Mouse (Mus musculus): ENCODE measurements at regions not wholly inside any gene's neighbourhood (a gene's known extent, or its start where the extent isn't known, plus 50 kb on each side); places are given as distances from the start of the nearest gene placed in this dataset.

GRCm38 (mm10) chr15:97188545-97188944 is 58.4 kb upstream of the Pced1b start:
- H3K4me2 ChIP-seq (ENCODE audit: low read depth, low read length) = no peak overlapping the region
- 69% methylated on average over 17 of the region's 17 CpGs for WGBS
- ATAC-seq (ENCODE audit: low read depth) = no peak

GRCm38 (mm10) chr15:97187831-97188230 is 59.1 kb upstream of the Pced1b start:
- WGBS = 39% methylated on average over 3 of the region's 3 CpGs
- Histone ChIP-seq H3K27ac (ENCODE audit: low read depth, low read length) (no peak overlapping the region), H3K4me2 (ENCODE audit: low read depth, low read length) (no peak overlapping the region), H3K4me1 (ENCODE audit: control insufficient read depth, insufficient read depth, low read length) (no peaks in the 10 kb centered on the region), H3K9ac (replicated peaks; ENCODE audit: low read depth, low read length) (no peak overlapping the region), H3K27me3 (ENCODE audit: control insufficient read depth, insufficient read depth, low read length) (no peaks in the 10 kb centered on the region), H3K36me3 (ENCODE audit: control insufficient read depth, insufficient read depth, low read length) (no peaks in the 10 kb centered on the region), H3K9me3 (ENCODE audit: control insufficient read depth, low read length) (no peaks in the 10 kb centered on the region), H3K4me3 (ENCODE audit: low read depth, low read length) (no peak overlapping the region)
- ATAC-seq (ENCODE audit: low read depth) = no peak

More at GRCm38 (mm10) chr15:97188545-97188944, 58.4 kb upstream of the Pced1b start:
- Histone ChIP-seq H3K9me3 (ENCODE audit: control insufficient read depth, low read length) (no peaks in the 10 kb centered on the region), H3K36me3 (ENCODE audit: control insufficient read depth, insufficient read depth, low read length) (no peaks in the 10 kb centered on the region), H3K9ac (replicated peaks; ENCODE audit: low read depth, low read length) (no peak overlapping the region), H3K4me1 (ENCODE audit: control insufficient read depth, insufficient read depth, low read length) (no peaks in the 10 kb centered on the region), H3K4me3 (ENCODE audit: low read depth, low read length) (no peak overlapping the region), H3K27me3 (ENCODE audit: control insufficient read depth, insufficient read depth, low read length) (no peaks in the 10 kb centered on the region), H3K27ac (ENCODE audit: low read depth, low read length) (no peak overlapping the region)

- H3K9ac ChIP-seq (replicated peaks; ENCODE audit: low read depth, low read length) = no peak overlapping the region
- no peak overlapping the region for H3K27ac ChIP-seq (ENCODE audit: low read depth, low read length)
- H3K9me3 ChIP-seq (ENCODE audit: control insufficient read depth, low read length) = no peaks in the 10 kb centered on the region
- H3K4me2 ChIP-seq (ENCODE audit: low read depth, low read length) = no peak overlapping the region
- H3K4me1 ChIP-seq (ENCODE audit: control insufficient read depth, insufficient read depth, low read length) = no peaks in the 10 kb centered on the region
- no peak for ATAC-seq (ENCODE audit: low read depth)
- H3K4me3 ChIP-seq (ENCODE audit: low read depth, low read length) = no peak overlapping the region
- WGBS = 79% methylated on average over 8 of the region's 8 CpGs
- no peaks in the 10 kb centered on the region for H3K36me3 ChIP-seq (ENCODE audit: control insufficient read depth, insufficient read depth, low read length)
- H3K27me3 ChIP-seq (ENCODE audit: control insufficient read depth, insufficient read depth, low read length) = no peaks in the 10 kb centered on the region
Measured at GRCm38 (mm10) chr15:97186034-97186433, 60.9 kb upstream of the Pced1b start.

GRCm38 (mm10) chr15:97182617-97183038 is 64.3 kb upstream of the Pced1b start:
- ATAC-seq (ENCODE audit: low read depth) = peak; percentile 46

DNA sequence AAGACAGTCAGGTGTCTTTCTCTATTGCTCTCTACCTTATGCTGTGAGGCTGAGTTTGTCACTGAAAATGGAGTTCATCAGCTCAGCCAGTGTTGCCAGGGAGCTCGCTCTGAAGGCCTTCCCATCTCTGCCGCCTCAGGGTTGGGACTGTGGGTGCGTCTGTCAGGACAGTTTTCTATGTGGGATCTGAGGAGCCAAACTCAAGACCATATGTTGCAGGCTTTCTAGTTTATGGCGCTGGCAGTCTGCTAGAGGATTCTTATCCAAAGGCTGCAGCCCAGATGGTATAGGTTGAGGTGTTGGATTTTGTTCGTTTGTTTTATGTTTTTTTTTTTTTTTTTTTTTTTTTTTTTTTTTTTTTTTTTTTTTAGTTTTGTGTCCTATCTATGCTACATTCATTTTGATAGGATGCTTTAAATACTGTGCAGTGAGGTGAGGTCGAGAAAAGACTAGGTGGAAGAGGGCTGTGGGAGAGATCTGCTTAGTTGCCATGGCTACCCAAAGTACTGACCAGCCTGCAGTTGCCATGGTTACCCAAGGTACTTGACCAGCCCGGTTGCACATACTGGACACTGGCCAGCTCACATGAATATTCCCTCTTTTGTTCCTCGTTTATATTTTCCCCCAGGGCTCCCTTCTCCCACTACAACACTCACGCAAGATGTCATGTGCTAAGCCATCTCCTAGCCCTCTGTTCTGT is 65.8 kb upstream of the Pced1b start:
- Histone ChIP-seq H3K36me3 (ENCODE audit: control insufficient read depth, insufficient read depth, low read length) (no peaks in the 10 kb centered on the region), H3K27me3 (ENCODE audit: control insufficient read depth, insufficient read depth, low read length) (no peaks in the 10 kb centered on the region), H3K4me2 (ENCODE audit: low read depth, low read length) (no peak overlapping the region), H3K4me3 (ENCODE audit: low read depth, low read length) (no peak overlapping the region), H3K4me1 (ENCODE audit: control insufficient read depth, insufficient read depth, low read length) (0 out of 2 replicates have a peak, but pooled peaks cover 4% of the 10 kb centered on the region), H3K9me3 (ENCODE audit: control insufficient read depth, low read length) (no peaks in the 10 kb centered on the region), H3K9ac (replicated peaks; ENCODE audit: low read depth, low read length) (no peak overlapping the region), H3K27ac (ENCODE audit: low read depth, low read length) (no peak overlapping the region)
- WGBS = 42% methylated on average over 9 of the region's 9 CpGs
- no peak for ATAC-seq (ENCODE audit: low read depth)

More at GRCm38 (mm10) chr15:97182617-97183038, 64.3 kb upstream of the Pced1b start:
- Histone ChIP-seq H3K27me3 (ENCODE audit: control insufficient read depth, insufficient read depth, low read length) (no peaks in the 10 kb centered on the region), H3K4me3 (ENCODE audit: low read depth, low read length) (no peak overlapping the region), H3K9ac (replicated peaks; ENCODE audit: low read depth, low read length) (no peak overlapping the region), H3K36me3 (ENCODE audit: control insufficient read depth, insufficient read depth, low read length) (no peaks in the 10 kb centered on the region), H3K27ac (ENCODE audit: low read depth, low read length) (no peak overlapping the region), H3K4me2 (ENCODE audit: low read depth, low read length) (no peak overlapping the region), H3K4me1 (ENCODE audit: control insufficient read depth, insufficient read depth, low read length) (0 out of 2 replicates have a peak, but pooled peaks cover 4% of the 10 kb centered on the region), H3K9me3 (ENCODE audit: control insufficient read depth, low read length) (no peaks in the 10 kb centered on the region)
- WGBS = 43% methylated on average over 9 of the region's 9 CpGs

DNA sequence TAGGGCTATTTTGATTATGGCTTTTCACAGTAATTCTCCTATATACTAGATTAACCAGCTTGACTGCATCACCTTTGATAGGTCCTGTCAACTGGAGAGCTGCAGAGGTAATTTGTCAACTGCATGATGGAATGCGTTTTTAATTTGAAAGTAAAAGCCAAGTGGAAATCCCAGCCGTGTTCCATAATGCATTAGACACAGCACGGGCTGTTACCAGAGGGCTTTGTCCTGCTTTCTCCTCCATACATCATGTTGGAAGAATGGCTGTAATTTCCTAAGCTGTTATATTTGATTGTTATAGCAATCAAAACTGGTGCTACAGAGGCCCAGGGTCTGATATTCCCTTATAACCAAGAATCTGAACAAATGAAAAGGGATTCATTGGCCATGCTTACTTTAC is 68.6 kb upstream of the Pced1b start:
- H3K4me3 ChIP-seq (ENCODE audit: low read depth, low read length) = no peak overlapping the region
- peak overlapping the region; percentile 23; the same call in 1 of the 2 replicates for H3K27ac ChIP-seq (ENCODE audit: low read depth, low read length)
- no peak overlapping the region for H3K4me2 ChIP-seq (ENCODE audit: low read depth, low read length)
- H3K36me3 ChIP-seq (ENCODE audit: control insufficient read depth, insufficient read depth, low read length) = no peaks in the 10 kb centered on the region
- 25% methylated on average over 3 of the region's 3 CpGs for WGBS
- H3K4me1 ChIP-seq (ENCODE audit: control insufficient read depth, insufficient read depth, low read length) = 0 out of 2 replicates have a peak, but pooled peaks cover 4% of the 10 kb centered on the region
- H3K27me3 ChIP-seq (ENCODE audit: control insufficient read depth, insufficient read depth, low read length) = no peaks in the 10 kb centered on the region
- no peak for ATAC-seq (ENCODE audit: low read depth)
- H3K9me3 ChIP-seq (ENCODE audit: control insufficient read depth, low read length) = no peaks in the 10 kb centered on the region
- H3K9ac ChIP-seq (replicated peaks; ENCODE audit: low read depth, low read length) = no peak overlapping the region

GRCm38 (mm10) chr15:97177806-97178205 is 69.1 kb upstream of the Pced1b start:
- H3K27me3 ChIP-seq (ENCODE audit: control insufficient read depth, insufficient read depth, low read length) = no peaks in the 10 kb centered on the region
- ATAC-seq (ENCODE audit: low read depth) = no peak
- H3K4me1 ChIP-seq (ENCODE audit: control insufficient read depth, insufficient read depth, low read length) = 0 out of 2 replicates have a peak, but pooled peaks cover 4% of the 10 kb centered on the region
- no peaks in the 10 kb centered on the region for H3K9me3 ChIP-seq (ENCODE audit: control insufficient read depth, low read length)
- no peak overlapping the region for H3K4me2 ChIP-seq (ENCODE audit: low read depth, low read length)
- no peak overlapping the region for H3K4me3 ChIP-seq (ENCODE audit: low read depth, low read length)
- H3K27ac ChIP-seq (ENCODE audit: low read depth, low read length) = no peak overlapping the region
- no peak overlapping the region for H3K9ac ChIP-seq (replicated peaks; ENCODE audit: low read depth, low read length)
- H3K36me3 ChIP-seq (ENCODE audit: control insufficient read depth, insufficient read depth, low read length) = no peaks in the 10 kb centered on the region
- WGBS = 71% methylated on average over 4 of the region's 4 CpGs

DNA sequence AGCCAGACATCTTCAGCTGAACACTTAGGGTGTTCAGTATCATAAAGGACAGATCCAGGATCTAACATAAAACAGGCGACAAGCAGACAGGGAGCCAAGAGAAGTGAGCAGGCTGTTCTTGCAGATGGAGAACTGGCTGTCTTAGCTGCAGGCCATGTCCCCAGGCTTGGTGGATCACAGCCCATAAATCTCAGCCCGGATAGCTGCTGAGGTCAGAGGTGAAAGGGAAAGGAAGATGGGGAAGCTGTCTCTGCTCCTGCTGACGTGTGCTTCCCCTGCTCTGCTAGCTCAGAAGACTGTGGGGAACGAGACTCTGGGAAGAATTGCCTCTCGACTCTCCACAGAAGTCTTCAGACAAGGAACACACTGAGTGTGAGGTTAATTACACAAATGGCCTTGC is 71.9 kb upstream of the Pced1b start:
- Histone ChIP-seq H3K4me3 (ENCODE audit: low read depth, low read length) (no peak overlapping the region), H3K27ac (ENCODE audit: low read depth, low read length) (no peak overlapping the region), H3K9me3 (ENCODE audit: control insufficient read depth, low read length) (no peaks in the 10 kb centered on the region), H3K4me2 (ENCODE audit: low read depth, low read length) (no peak overlapping the region), H3K4me1 (ENCODE audit: control insufficient read depth, insufficient read depth, low read length) (no peaks in the 10 kb centered on the region), H3K27me3 (ENCODE audit: control insufficient read depth, insufficient read depth, low read length) (no peaks in the 10 kb centered on the region), H3K36me3 (ENCODE audit: control insufficient read depth, insufficient read depth, low read length) (no peaks in the 10 kb centered on the region), H3K9ac (replicated peaks; ENCODE audit: low read depth, low read length) (no peak overlapping the region)
- ATAC-seq (ENCODE audit: low read depth) = no peak
- WGBS = 27% methylated on average over 5 of the region's 5 CpGs

GRCm38 (mm10) chr15:97173233-97173632 is 73.7 kb upstream of the Pced1b start:
- Histone ChIP-seq H3K27ac (ENCODE audit: low read depth, low read length) (no peak overlapping the region), H3K4me3 (ENCODE audit: low read depth, low read length) (no peak overlapping the region), H3K27me3 (ENCODE audit: control insufficient read depth, insufficient read depth, low read length) (no peaks in the 10 kb centered on the region), H3K4me2 (ENCODE audit: low read depth, low read length) (no peak overlapping the region), H3K4me1 (ENCODE audit: control insufficient read depth, insufficient read depth, low read length) (no peaks in the 10 kb centered on the region), H3K36me3 (ENCODE audit: control insufficient read depth, insufficient read depth, low read length) (no peaks in the 10 kb centered on the region), H3K9me3 (ENCODE audit: control insufficient read depth, low read length) (no peaks in the 10 kb centered on the region), H3K9ac (replicated peaks; ENCODE audit: low read depth, low read length) (no peak overlapping the region)
- 82% methylated on average over 17 of the region's 17 CpGs for WGBS
- no peak for ATAC-seq (ENCODE audit: low read depth)
